Mouse (Mus musculus) ES-Bruce4 (cell line): ENCODE data around the gene Hspb3.

Experiments
- CTCF ChIP-seq: IDR thresholded peaks from one replicate; pipeline ENCODE4 v1.8.1; 2011; ENCODE audit warnings: low read depth, low read length
- EP300 ChIP-seq: IDR thresholded peaks from 2 replicates; pipeline ENCODE4 v1.6.1; 2011; ENCODE audit warnings: low read depth, low read length; ENCODE audit not compliant: insufficient read depth

DNA sequence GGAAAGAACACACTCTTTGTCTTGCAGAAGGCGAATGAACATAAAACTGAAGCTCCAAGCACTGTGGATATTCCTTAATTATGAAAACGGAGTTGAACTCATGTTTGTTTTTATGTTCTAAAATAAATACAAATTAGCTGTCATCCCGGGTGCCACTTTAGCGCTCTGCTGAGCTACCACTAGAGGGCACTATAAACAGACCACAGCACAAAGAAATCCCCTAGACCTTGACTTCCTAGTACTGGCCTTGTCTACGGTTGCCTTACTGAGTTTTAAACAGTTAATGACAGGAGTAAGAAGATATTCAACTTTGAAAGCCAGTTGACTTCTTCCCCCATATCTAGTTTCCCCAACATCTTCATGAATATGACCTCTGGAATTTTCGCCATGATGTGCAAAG, 29.9 kb upstream of the Hspb3 start:
- peak; percentile 46 for TF ChIP-seq CTCF
- TF ChIP-seq EP300: no peak
